In genomic region chrX:52911587-52912371, GRCm38 (mm10) we compare ENCODE assay signal across 8 mouse cellular contexts. TPM values are rescaled to one million over a fixed set of nuclear protein-coding genes. Genes with fewer than 3 reads are reported as not detected.
DNase-seq lines count a peak whose midpoint lies in the region; ATAC-seq and TF ChIP-seq lines count a peak whose summit lies in the region.

Gene Phf6 (plus strand): TSS chrX:52912266.

- H3K4me1 ChIP-seq in G1E (ENCODE audit: insufficient read depth, low read depth, low read length): peaks cover 5% of the 10 kb centered on the region; the same call in 1 of the 2 replicates
- H3K4me1 ChIP-seq in forebrain, postnatal 0 days (ENCODE audit: insufficient read depth): no peaks in the 10 kb centered on the region
- H3K4me1 ChIP-seq in lung, embryonic 16.5 days (replicated peaks; ENCODE audit: control insufficient read depth, insufficient read depth, low read length): no peaks in the 10 kb centered on the region

- no peaks in the 10 kb centered on the region for H3K27me3 ChIP-seq in G1E (ENCODE audit: insufficient read depth, low read length)
- no peaks in the 10 kb centered on the region for H3K27me3 ChIP-seq in forebrain, postnatal 0 days (ENCODE audit: insufficient read depth, low read length)
- H3K27me3 ChIP-seq in lung, embryonic 16.5 days (ENCODE audit: control insufficient read depth, insufficient read depth, low read depth, low read length): no peaks in the 10 kb centered on the region

- H3K9ac ChIP-seq in forebrain, postnatal 0 days: peak within 1 kb of the TSS; percentile 71
- peak within 1 kb of the TSS; percentile 80 for H3K9ac ChIP-seq in lung, embryonic 16.5 days (ENCODE audit: low read length)

- ATAC-seq in G1E (ENCODE audit: extremely low read depth, insufficient number of reproducible peaks, low FRiP score, poor library complexity, severe bottlenecking): peak; percentile 97
- ATAC-seq in forebrain, postnatal 0 days: peak; percentile 99
- ATAC-seq in lung, embryonic 16.5 days (ENCODE audit: low read depth): peak; percentile 100

- peak; percentile 73 for DNase-seq in G1E (ENCODE audit: low spot score)
- peak; percentile 91 for DNase-seq in cerebellum, adult 18-20 months
- DNase-seq in forebrain, postnatal 0 days: peak; percentile 95
- DNase-seq in heart, postnatal 4 days: peak; percentile 91
- DNase-seq in layer of hippocampus, adult 9-10 months (ENCODE audit: low spot score): peak; percentile 66
- peak; percentile 69 for DNase-seq in ovary, postnatal 10 days (ENCODE audit: low spot score)
- peak; percentile 85 to 86 for DNase-seq in thymus, postnatal 10 days (ENCODE audit: low spot score in 2 of 2)

- peak within 1 kb of the TSS; percentile 47 for H3K4me2 ChIP-seq in forebrain, postnatal 0 days (ENCODE audit: low read depth)
- peak within 1 kb of the TSS; percentile 54 for H3K4me2 ChIP-seq in lung, embryonic 16.5 days (ENCODE audit: low read depth, low read length)

- WGBS in forebrain, postnatal 0 days: 29% methylated on average over 50 of the region's 54 CpGs
- 17% methylated on average over 54 of the region's 54 CpGs for WGBS in lung, embryonic 16.5 days

- H3K9me3 ChIP-seq in G1E (replicated peaks): no peaks in the 10 kb centered on the region
- H3K9me3 ChIP-seq in forebrain, postnatal 0 days (ENCODE audit: low read length): no peaks in the 10 kb centered on the region
- no peaks in the 10 kb centered on the region for H3K9me3 ChIP-seq in lung, embryonic 16.5 days (ENCODE audit: control insufficient read depth, low read length)

- TF ChIP-seq CTCF in G1E (IDR thresholded peaks at IDR 0.05; ENCODE audit: low read depth, low read length): no peak
- TF ChIP-seq CTCF in forebrain, postnatal 0 days (IDR thresholded peaks at IDR 0.05; ENCODE audit: low read depth): peak; percentile 4; the same call in 1 of the 2 replicates

- H3K27ac ChIP-seq in forebrain, postnatal 0 days (ENCODE audit: low read depth, low read length): peak within 1 kb of the TSS; percentile 95
- peak within 1 kb of the TSS; percentile 83 for H3K27ac ChIP-seq in lung, embryonic 16.5 days (ENCODE audit: low read length)

- H3K4me3 ChIP-seq in G1E (ENCODE audit: low read depth, low read length): peak within 1 kb of the TSS; percentile 75
- H3K4me3 ChIP-seq in forebrain, postnatal 0 days (ENCODE audit: low read depth, low read length): peak within 1 kb of the TSS; percentile 61
- H3K4me3 ChIP-seq in lung, embryonic 16.5 days (ENCODE audit: low read length): peak within 1 kb of the TSS; percentile 72

- H3K36me3 ChIP-seq in G1E (replicated peaks): no peaks in the 10 kb centered on the region
- H3K36me3 ChIP-seq in forebrain, postnatal 0 days (ENCODE audit: insufficient read depth): no peaks in the 10 kb centered on the region
- no peaks in the 10 kb centered on the region for H3K36me3 ChIP-seq in lung, embryonic 16.5 days (ENCODE audit: control insufficient read depth, insufficient read depth, low read length)

RNA-seq across cellular contexts. Expression of gene Phf6, which starts in this region (rescaled TPM):
- 53.1 and 64.0 TPM in 2 replicates for total RNA-seq in G1E (2014; fragmentation: Nextera tagmentation)
- 39.1 and 45.9 TPM in 2 replicates for total RNA-seq in G1E (2017)
- polyA plus RNA-seq in G1E (2012): 5.2 and 6.6 TPM in 2 replicates
- total RNA-seq in forebrain, postnatal 0 days (2014; rRNA removed): 48.7 and 54.6 TPM in 2 replicates
- 38.3 and 43.7 TPM in 2 replicates for polyA plus RNA-seq in forebrain, postnatal 0 days (2015; fragmentation: Nextera tagmentation; extraction: Ambion mirVana)
- total RNA-seq in heart, postnatal 4 days (2021): 1 to 10 TPM; 8.8 to 9.5 TPM
- 33.6 and 37.4 TPM in 2 replicates for polyA plus RNA-seq in lung, embryonic 16.5 days (2015; fragmentation: Nextera tagmentation; extraction: Ambion mirVana)

Comparison
In these comparisons a context has a peak if more than half of its experiments do, and no peak if none do; other contexts are left out.
1. Peak in every context shown above with its lines: DNase-seq, ATAC-seq, H3K4me3 ChIP-seq and H3K27ac ChIP-seq.